Mouse (Mus musculus) ES-Bruce4 (cell line): ENCODE measurements at regions not wholly inside any gene's neighbourhood (a gene's known extent, or its start where the extent isn't known, plus 50 kb on each side); places are given as distances from the start of the nearest gene placed in this dataset.
A peak's percentile ranks its signal among the peaks of the same experiment; 100 is the strongest.

Source experiments
- H3K27ac ChIP-seq: 2 replicates; pipeline ENCODE4 v1.5.1; 2012; ENCODE audit warnings: low read length, inconsistent platforms; ENCODE audit not compliant: insufficient read depth
- H3K27me3 ChIP-seq: 2 replicates; pipeline ENCODE4 v1.6.1; 2012; ENCODE audit warnings: mild to moderate bottlenecking, low read length, inconsistent platforms; ENCODE audit not compliant: control insufficient read depth, poor library complexity, insufficient read depth, severe bottlenecking
- H3K36me3 ChIP-seq: 2 replicates; pipeline ENCODE4 v1.6.1; 2012; ENCODE audit warnings: inconsistent platforms, mild to moderate bottlenecking, low read length, moderate library complexity; ENCODE audit not compliant: control insufficient read depth, poor library complexity, insufficient read depth, severe bottlenecking
- H3K4me1 ChIP-seq: one replicate; pipeline ENCODE4 v1.8.1; 2011; ENCODE audit warnings: low read length; ENCODE audit not compliant: control insufficient read depth, insufficient read depth
- H3K4me3 ChIP-seq: 2 replicates; pipeline ENCODE4 v1.5.1; 2011; ENCODE audit warnings: low read depth, mild to moderate bottlenecking, low read length
- H3K9ac ChIP-seq: 2 replicates; pipeline ENCODE4 v1.6.1; 2012; ENCODE audit warnings: low read depth, mild to moderate bottlenecking, inconsistent platforms; ENCODE audit not compliant: poor library complexity, severe bottlenecking
- H3K9me3 ChIP-seq: replicated peaks from 2 replicates; pipeline ENCODE4 v1.6.1; 2012; ENCODE audit warnings: mild to moderate bottlenecking, low read length, inconsistent platforms; ENCODE audit not compliant: control insufficient read depth, poor library complexity, insufficient read depth, severe bottlenecking
- CTCF ChIP-seq: IDR thresholded peaks from one replicate; pipeline ENCODE4 v1.8.1; 2011; ENCODE audit warnings: low read depth, low read length
- EP300 ChIP-seq: IDR thresholded peaks from 2 replicates; pipeline ENCODE4 v1.6.1; 2011; ENCODE audit warnings: low read depth, low read length; ENCODE audit not compliant: insufficient read depth
- POLR2A ChIP-seq: IDR thresholded peaks from one replicate; pipeline ENCODE4 v1.8.1; 2011; ENCODE audit warnings: low read length; ENCODE audit not compliant: insufficient read depth

- no peak for TF ChIP-seq EP300
- TF ChIP-seq POLR2A: no peak
- no peak for TF ChIP-seq CTCF
- peaks cover 1% of the 10 kb centered on the region for H3K4me1 ChIP-seq
- H3K9me3 ChIP-seq: no peaks in the 10 kb centered on the region; the same call in 1 of the 2 replicates
- H3K36me3 ChIP-seq: no peaks in the 10 kb centered on the region
- no peak overlapping the region for H3K27ac ChIP-seq
- no peak overlapping the region for H3K4me3 ChIP-seq
- no peaks in the 10 kb centered on the region for H3K27me3 ChIP-seq
- H3K9ac ChIP-seq: no peak overlapping the region
Measured at GRCm38 (mm10) chr6:79387732-79388131, 430.0 kb upstream of the Gm20594 start.

- no peak overlapping the region for H3K4me3 ChIP-seq
Measured at GRCm38 (mm10) chr6:79401090-79401489, 416.6 kb upstream of the Gm20594 start.

GRCm38 (mm10) chr6:79408955-79409354 is 408.8 kb upstream of the Gm20594 start:
- H3K9me3 ChIP-seq: no peaks in the 10 kb centered on the region
- no peak overlapping the region for H3K4me3 ChIP-seq
- no peak overlapping the region for H3K9ac ChIP-seq
- H3K36me3 ChIP-seq: no peaks in the 10 kb centered on the region
- no peaks in the 10 kb centered on the region for H3K27me3 ChIP-seq
- no peak overlapping the region for H3K27ac ChIP-seq
- no peaks in the 10 kb centered on the region for H3K4me1 ChIP-seq
- TF ChIP-seq CTCF (no peak), EP300 (no peak), POLR2A (no peak)

More at GRCm38 (mm10) chr6:79401090-79401489, 416.6 kb upstream of the Gm20594 start:
- no peaks in the 10 kb centered on the region for H3K9me3 ChIP-seq
- peak overlapping the region; percentile 61; the same call in 1 of the 2 replicates for H3K27ac ChIP-seq
- TF ChIP-seq CTCF: no peak
- TF ChIP-seq EP300: peak; percentile 82
- H3K9ac ChIP-seq: no peak overlapping the region
- H3K27me3 ChIP-seq: no peaks in the 10 kb centered on the region
- no peaks in the 10 kb centered on the region for H3K4me1 ChIP-seq
- H3K36me3 ChIP-seq: no peaks in the 10 kb centered on the region

GRCm38 (mm10) chr6:79445821-79446220 is 371.9 kb upstream of the Gm20594 start:
- H3K9ac ChIP-seq: no peak overlapping the region
- H3K36me3 ChIP-seq: no peaks in the 10 kb centered on the region
- no peak overlapping the region for H3K27ac ChIP-seq
- TF ChIP-seq EP300 (no peak), CTCF (no peak), POLR2A (no peak)
- H3K9me3 ChIP-seq: no peaks in the 10 kb centered on the region
- no peaks in the 10 kb centered on the region for H3K27me3 ChIP-seq
- no peaks in the 10 kb centered on the region for H3K4me1 ChIP-seq
- H3K4me3 ChIP-seq: no peak overlapping the region

- Histone ChIP-seq H3K9ac (no peak overlapping the region), H3K4me1 (no peaks in the 10 kb centered on the region), H3K9me3 (no peaks in the 10 kb centered on the region), H3K27ac (no peak overlapping the region), H3K4me3 (no peak overlapping the region), H3K36me3 (no peaks in the 10 kb centered on the region), H3K27me3 (no peaks in the 10 kb centered on the region)
- TF ChIP-seq POLR2A (no peak), CTCF (no peak), EP300 (no peak)
Measured at GRCm38 (mm10) chr6:79491245-79491644, 326.5 kb upstream of the Gm20594 start.

- Histone ChIP-seq H3K4me1 (no peaks in the 10 kb centered on the region), H3K36me3 (no peaks in the 10 kb centered on the region), H3K9ac (no peak overlapping the region), H3K27me3 (no peaks in the 10 kb centered on the region), H3K9me3 (no peaks in the 10 kb centered on the region), H3K27ac (no peak overlapping the region), H3K4me3 (no peak overlapping the region)
- TF ChIP-seq CTCF (no peak), POLR2A (no peak), EP300 (no peak)
Measured at GRCm38 (mm10) chr6:79500649-79501048, 317.1 kb upstream of the Gm20594 start.
